Mouse (Mus musculus) myocyte (in vitro differentiated cells): ENCODE measurements around the gene Apol10a.
"Not testable (repeated sequence)": the region's sequence is repeated elsewhere in the genome, so short reads cannot be mapped to it uniquely, and the experiment has no call there.

Experiments used
- POLR2A ChIP-seq: IDR thresholded peaks from one replicate; pipeline ENCODE4 v1.6.1; 2011; ENCODE audit warnings: low read depth, mild to moderate bottlenecking, control low read depth, moderate library complexity; ENCODE audit not compliant: insufficient read length
- POLR2AphosphoS2 ChIP-seq: IDR thresholded peaks from one replicate; pipeline ENCODE4 v1.6.1; 2011; ENCODE audit warnings: low read depth, control low read depth; ENCODE audit not compliant: insufficient read length
- USF1 ChIP-seq: IDR thresholded peaks from one replicate; pipeline ENCODE4 v1.6.1; 2011; ENCODE audit warnings: low read depth, mild to moderate bottlenecking, control low read depth, moderate library complexity

GRCm38 (mm10) chr15:77447392-77447791 lies 29.5 kb upstream of the Apol10a start, which contains the start of gene Apol7b:
- TF ChIP-seq POLR2AphosphoS2, POLR2A, USF1: not testable (repeated sequence)
